Mouse (Mus musculus): ENCODE measurements around the gene Krtcap3. TPM values are rescaled to one million over a fixed set of nuclear protein-coding genes. Genes with fewer than 3 reads are reported as not detected.

The Krtcap3 gene
- polyA plus RNA-seq, 1 experiment from 2014 or later = 8.6 TPM

GRCm38 (mm10) chr5:31252151-31252550 lies 660 bp downstream of the Krtcap3 start:
- in situ Hi-C loops (cut with MboI; ENCODE audit: low pct_unique_long_range_greater_than_20kb) = loop anchor here (10.0 kb wide), 1 partner anchor 73 kb away; no protein-coding TSS in a partner anchor
- no peak for TF ChIP-seq CTCF (IDR thresholded peaks at IDR 0.05)
- DNase-seq (ENCODE audit: low read depth, low spot score) (no peak), ATAC-seq (no peak)
- no peaks in the 10 kb centered on the region for H3K27me3 ChIP-seq
- ChIA-PET CTCF (interaction anchor here (0.9 to 1.2 kb wide), 2 partner anchors 12 to 33 kb away, joined by 3 read pairs; no protein-coding TSS in a partner anchor), POLR2A (no interaction called here)

GRCm38 (mm10) chr5:31252795-31253545 lies 1.5 kb downstream of the Krtcap3 start:
- ChIA-PET POLR2A (interaction anchor here (0.6 kb wide), 1 partner anchor 35 kb away, joined by 3 read pairs; no protein-coding TSS in a partner anchor), CTCF (interaction anchor here (0.9 to 1.7 kb wide), 3 partner anchors 11 to 75 kb away, joined by 3 read pairs; no protein-coding TSS in a partner anchor)
- in situ Hi-C loops (cut with MboI; ENCODE audit: low pct_unique_long_range_greater_than_20kb) = loop anchor here (10.0 kb wide), 1 partner anchor 72 kb away; no protein-coding TSS in a partner anchor
- no peak for ATAC-seq
- no peak for DNase-seq (ENCODE audit: low read depth, low spot score)
- H3K27me3 ChIP-seq = no peaks in the 10 kb centered on the region
- TF ChIP-seq CTCF (IDR thresholded peaks at IDR 0.05) = no peak

- H3K27me3 ChIP-seq = no peaks in the 10 kb centered on the region
- no peak for ATAC-seq
- POLR2A ChIA-PET = no interaction called here
- CTCF ChIA-PET = interaction anchor here (0.9 to 1.7 kb wide), 2 partner anchors 10 to 74 kb away, joined by 3 read pairs; no protein-coding TSS in a partner anchor
- no peak for TF ChIP-seq CTCF (IDR thresholded peaks at IDR 0.05)
- DNase-seq (ENCODE audit: low read depth, low spot score) = no peak
- in situ Hi-C loops (cut with MboI; ENCODE audit: low pct_unique_long_range_greater_than_20kb) = loop anchor here (10.0 kb wide), 1 partner anchor 71 kb away; no protein-coding TSS in a partner anchor
Measured at GRCm38 (mm10) chr5:31253806-31254205, 2.3 kb downstream of the Krtcap3 start.

GRCm38 (mm10) chr5:31254452-31254851 lies 3.0 kb downstream of the Krtcap3 start:
- CTCF ChIA-PET = interaction anchor here (0.9 to 1.7 kb wide), 2 partner anchors 11 to 74 kb away, joined by 3 read pairs; no protein-coding TSS in a partner anchor
- no peaks in the 10 kb centered on the region for H3K27me3 ChIP-seq
- DNase-seq (ENCODE audit: low read depth, low spot score) (no peak), ATAC-seq (no peak)
- in situ Hi-C loops (cut with MboI; ENCODE audit: low pct_unique_long_range_greater_than_20kb) = loop anchor here (10.0 kb wide), 1 partner anchor 70 kb away; no protein-coding TSS in a partner anchor
- no peak for TF ChIP-seq CTCF (IDR thresholded peaks at IDR 0.05)
- POLR2A ChIA-PET = interaction anchor here (0.6 kb wide), 1 partner anchor 16 kb away, joined by 3 read pairs; no protein-coding TSS in a partner anchor

GRCm38 (mm10) chr5:31254901-31255300 lies 3.4 kb downstream of the Krtcap3 start:
- no peak for DNase-seq (ENCODE audit: low read depth, low spot score)
- no peaks in the 10 kb centered on the region for H3K27me3 ChIP-seq
- CTCF ChIA-PET = interaction anchor here (0.9 kb wide), 1 partner anchor 11 kb away, joined by 3 read pairs; no protein-coding TSS in a partner anchor
- in situ Hi-C loops (cut with MboI; ENCODE audit: low pct_unique_long_range_greater_than_20kb) = loop anchor here (10.0 kb wide), 1 partner anchor 70 kb away; no protein-coding TSS in a partner anchor
- POLR2A ChIA-PET = interaction anchor here (0.6 kb wide), 1 partner anchor 16 kb away, joined by 3 read pairs; no protein-coding TSS in a partner anchor
- no peak for ATAC-seq
- TF ChIP-seq CTCF (IDR thresholded peaks at IDR 0.05) = no peak

- no peak for TF ChIP-seq CTCF (IDR thresholded peaks at IDR 0.05)
- DNase-seq (ENCODE audit: low read depth, low spot score) (no peak), ATAC-seq (no peak)
- ChIA-PET POLR2A (interaction anchor here (0.6 kb wide), 2 partner anchors 15 to 417 kb away, joined by 3 to 5 read pairs; no protein-coding TSS in a partner anchor), CTCF (no interaction called here)
- in situ Hi-C loops (cut with MboI; ENCODE audit: low pct_unique_long_range_greater_than_20kb) = loop anchor here (10.0 kb wide), 1 partner anchor 69 kb away; no protein-coding TSS in a partner anchor
- no peaks in the 10 kb centered on the region for H3K27me3 ChIP-seq
Measured at GRCm38 (mm10) chr5:31255381-31255780, 3.9 kb downstream of the Krtcap3 start.

- in situ Hi-C loops (cut with MboI; ENCODE audit: low pct_unique_long_range_greater_than_20kb) = loop anchor here (10.0 kb wide), 1 partner anchor 69 kb away; no protein-coding TSS in a partner anchor
- no peak for TF ChIP-seq CTCF (IDR thresholded peaks at IDR 0.05)
- ChIA-PET POLR2A (interaction anchor here (0.6 kb wide), 1 partner anchor 416 kb away, joined by 5 read pairs; no protein-coding TSS in a partner anchor), CTCF (no interaction called here)
- no peaks in the 10 kb centered on the region for H3K27me3 ChIP-seq
- DNase-seq (ENCODE audit: low read depth, low spot score) = no peak
- no peak for ATAC-seq
Measured at GRCm38 (mm10) chr5:31255971-31256370, 4.5 kb downstream of the Krtcap3 start.

GRCm38 (mm10) chr5:31257616-31258015 lies 6.1 kb downstream of the Krtcap3 start:
- ChIA-PET CTCF (interaction anchor here (1.3 kb wide), 1 partner anchor 15 kb away, joined by 4 read pairs; no protein-coding TSS in a partner anchor), POLR2A (no interaction called here)
- DNase-seq (ENCODE audit: low read depth, low spot score) = no peak
- in situ Hi-C loops (cut with MboI; ENCODE audit: low pct_unique_long_range_greater_than_20kb) = loop anchor here (10.0 kb wide), 1 partner anchor 67 kb away; no protein-coding TSS in a partner anchor
- no peaks in the 10 kb centered on the region for H3K27me3 ChIP-seq
- ATAC-seq = no peak
- no peak for TF ChIP-seq CTCF (IDR thresholded peaks at IDR 0.05)

GRCm38 (mm10) chr5:31266101-31266500 lies 14.6 kb downstream of the Krtcap3 start:
- DNase-seq (ENCODE audit: low read depth, low spot score) = no peak
- no peak for TF ChIP-seq CTCF (IDR thresholded peaks at IDR 0.05)
- ATAC-seq = no peak
- no peaks in the 10 kb centered on the region for H3K27me3 ChIP-seq
- in situ Hi-C loops (cut with MboI; ENCODE audit: low pct_unique_long_range_greater_than_20kb) = no loop called here
- CTCF ChIA-PET = no interaction called here
- POLR2A ChIA-PET = no interaction called here

GRCm38 (mm10) chr5:31267686-31268085 lies 16.2 kb downstream of the Krtcap3 start:
- in situ Hi-C loops (cut with MboI; ENCODE audit: low pct_unique_long_range_greater_than_20kb) = no loop called here
- H3K27me3 ChIP-seq = no peaks in the 10 kb centered on the region
- TF ChIP-seq CTCF (IDR thresholded peaks at IDR 0.05) = no peak
- CTCF ChIA-PET = no interaction called here
- ATAC-seq (no peak), DNase-seq (ENCODE audit: low read depth, low spot score) (no peak)
- POLR2A ChIA-PET = interaction anchor here (0.9 kb wide), 1 partner anchor 25 kb away, joined by 7 read pairs; no protein-coding TSS in a partner anchor

All from Patski (cell line).